Mouse (Mus musculus): ENCODE data around the gene Prelid1. TPM values are rescaled to one million over a fixed set of nuclear protein-coding genes. Genes with fewer than 3 reads are reported as not detected.

Gene Prelid1
- polyA plus RNA-seq, 1 experiment from 2014 or later: 512 TPM

DNA sequence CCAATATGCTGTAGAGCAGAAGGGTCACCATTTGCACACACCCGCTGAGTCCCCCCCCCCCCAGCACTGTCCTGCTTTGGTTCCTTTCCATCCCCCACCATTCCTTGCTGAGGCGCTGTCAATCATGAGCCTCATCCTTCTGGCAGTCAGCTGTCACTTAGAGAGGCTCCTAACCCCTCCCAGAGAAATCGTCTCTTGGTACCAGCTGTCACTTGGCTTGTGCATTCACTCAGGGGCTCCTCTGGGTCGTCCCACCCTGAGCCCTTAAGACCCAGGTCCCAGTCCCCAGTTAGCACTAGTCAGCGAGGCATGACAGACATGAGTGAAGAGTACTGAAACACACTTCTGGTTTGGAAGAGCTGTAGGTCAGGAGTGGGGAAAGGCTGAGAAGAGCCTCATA, 51.4 kb downstream of the Prelid1 start:
- Histone ChIP-seq H3K4me1 (no peaks in the 10 kb centered on the region), H3K9me3 (no peaks in the 10 kb centered on the region), H3K36me3 (replicated peaks) (no peaks in the 10 kb centered on the region), H3K27ac (no peak overlapping the region), H3K27me3 (ENCODE audit: poor library complexity, severe bottlenecking) (peaks cover 38% of the 10 kb centered on the region), H3K4me3 (no peak overlapping the region)
- 67% methylated on average over 5 of the region's 5 CpGs for WGBS
- no peak for DNase-seq (ENCODE audit: extremely low spot score, low spot score)

DNA sequence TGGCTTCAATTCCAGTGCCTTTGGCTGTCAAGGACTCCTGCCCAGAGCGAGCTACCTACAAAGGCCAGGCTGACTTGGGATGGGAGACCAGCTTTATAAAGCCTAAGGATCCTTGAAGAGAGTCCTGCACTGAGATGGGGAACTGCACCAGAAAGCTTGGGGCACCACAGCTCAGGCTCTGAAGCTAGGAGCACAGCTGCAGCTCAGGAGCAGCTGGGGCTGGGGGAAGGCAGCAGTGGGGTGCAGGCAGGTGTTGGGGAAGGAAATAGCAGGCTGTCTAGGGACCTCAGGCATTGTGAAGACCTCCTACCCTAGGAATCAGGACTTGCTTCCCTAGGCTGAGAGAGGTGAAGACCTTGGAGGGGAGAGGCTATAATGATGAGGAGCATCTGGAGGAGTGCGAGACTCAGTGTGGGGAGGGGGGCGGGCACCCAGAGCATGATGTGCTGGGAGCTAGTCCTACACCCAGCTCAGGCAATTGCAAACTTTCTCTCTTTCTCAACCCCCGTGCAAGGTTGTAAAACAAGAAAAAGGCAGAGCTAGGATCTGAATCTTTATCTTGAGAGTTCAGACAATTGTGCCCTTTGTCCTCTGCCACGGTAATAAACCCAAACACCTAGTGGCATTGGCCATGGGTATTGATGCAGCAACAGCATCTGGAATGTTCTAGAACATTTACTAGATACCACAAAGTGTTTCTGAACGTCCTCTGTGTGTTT, 54.1 kb downstream of the Prelid1 start:
- Histone ChIP-seq H3K36me3 (replicated peaks) (no peaks in the 10 kb centered on the region), H3K27me3 (ENCODE audit: poor library complexity, severe bottlenecking) (peaks cover 62% of the 10 kb centered on the region), H3K9me3 (no peaks in the 10 kb centered on the region), H3K4me1 (peaks cover 7% of the 10 kb centered on the region), H3K27ac (no peak overlapping the region), H3K4me3 (no peak overlapping the region)
- 80% methylated on average over 6 of the region's 6 CpGs for WGBS
- no peak for DNase-seq (ENCODE audit: extremely low spot score, low spot score)

Other genes with a start within 250 kb of the Prelid1 start
- 23.4 and 23.5 TPM in 2 replicates for gene Uimc1, start 220.2 kb upstream of the Prelid1 start, polyA plus RNA-seq (2016; fragmentation: Nextera tagmentation; extraction: Ambion mirVana)
- gene Zfp346, start 215.2 kb upstream of the Prelid1 start, polyA plus RNA-seq (2016; fragmentation: Nextera tagmentation; extraction: Ambion mirVana): 24.5 and 25.1 TPM in 2 replicates
- gene Gm17617, start 187.0 kb upstream of the Prelid1 start, polyA plus RNA-seq (2016; fragmentation: Nextera tagmentation; extraction: Ambion mirVana): not detected in 2 replicates
- gene Fgfr4, start 167.9 kb upstream of the Prelid1 start, polyA plus RNA-seq (2016; fragmentation: Nextera tagmentation; extraction: Ambion mirVana): 0.16 and 0.30 TPM in 2 replicates
- gene Nsd1, start 110.7 kb upstream of the Prelid1 start, polyA plus RNA-seq (2016; fragmentation: Nextera tagmentation; extraction: Ambion mirVana): 66.8 and 70.1 TPM in 2 replicates
- gene Rab24, start 1.4 kb downstream of the Prelid1 start, polyA plus RNA-seq (2016; fragmentation: Nextera tagmentation; extraction: Ambion mirVana): 67.1 and 76.5 TPM in 2 replicates
- gene Mxd3, start 9.3 kb downstream of the Prelid1 start, polyA plus RNA-seq (2016; fragmentation: Nextera tagmentation; extraction: Ambion mirVana): 23.0 and 28.5 TPM in 2 replicates
- 97.8 and 100 TPM in 2 replicates for gene Lman2, start 42.3 kb downstream of the Prelid1 start, polyA plus RNA-seq (2016; fragmentation: Nextera tagmentation; extraction: Ambion mirVana)
- gene Rgs14, start 49.2 kb downstream of the Prelid1 start, polyA plus RNA-seq (2016; fragmentation: Nextera tagmentation; extraction: Ambion mirVana): 0.34 and 0.58 TPM in 2 replicates
- not detected in 2 replicates for gene Slc34a1, start 77.7 kb downstream of the Prelid1 start, polyA plus RNA-seq (2016; fragmentation: Nextera tagmentation; extraction: Ambion mirVana)
- gene Pfn3, start 94.7 kb downstream of the Prelid1 start, polyA plus RNA-seq (2016; fragmentation: Nextera tagmentation; extraction: Ambion mirVana): not detected in 2 replicates
- not detected in 2 replicates for gene F12, start 106.3 kb downstream of the Prelid1 start, polyA plus RNA-seq (2016; fragmentation: Nextera tagmentation; extraction: Ambion mirVana)
- 44.8 and 51.1 TPM in 2 replicates for gene Grk6, start 124.6 kb downstream of the Prelid1 start, polyA plus RNA-seq (2016; fragmentation: Nextera tagmentation; extraction: Ambion mirVana)
- gene Prr7, start 143.8 kb downstream of the Prelid1 start, polyA plus RNA-seq (2016; fragmentation: Nextera tagmentation; extraction: Ambion mirVana): 0.75 and 0.88 TPM in 2 replicates
- gene Dbn1, start 167.6 kb downstream of the Prelid1 start, polyA plus RNA-seq (2016; fragmentation: Nextera tagmentation; extraction: Ambion mirVana): 346 and 355 TPM in 2 replicates
- 200 and 209 TPM in 2 replicates for gene Pdlim7, start 193.2 kb downstream of the Prelid1 start, polyA plus RNA-seq (2016; fragmentation: Nextera tagmentation; extraction: Ambion mirVana)
- gene Dok3, start 208.8 kb downstream of the Prelid1 start, polyA plus RNA-seq (2016; fragmentation: Nextera tagmentation; extraction: Ambion mirVana): 3.3 and 4.2 TPM in 2 replicates
- gene Ddx41, start 216.2 kb downstream of the Prelid1 start, polyA plus RNA-seq (2016; fragmentation: Nextera tagmentation; extraction: Ambion mirVana): 96.5 and 98.2 TPM in 2 replicates

All from forebrain, embryonic 10.5 days (tissue).